ENCODE assay signal across 7 mouse cellular contexts in the genomic region with DNA sequence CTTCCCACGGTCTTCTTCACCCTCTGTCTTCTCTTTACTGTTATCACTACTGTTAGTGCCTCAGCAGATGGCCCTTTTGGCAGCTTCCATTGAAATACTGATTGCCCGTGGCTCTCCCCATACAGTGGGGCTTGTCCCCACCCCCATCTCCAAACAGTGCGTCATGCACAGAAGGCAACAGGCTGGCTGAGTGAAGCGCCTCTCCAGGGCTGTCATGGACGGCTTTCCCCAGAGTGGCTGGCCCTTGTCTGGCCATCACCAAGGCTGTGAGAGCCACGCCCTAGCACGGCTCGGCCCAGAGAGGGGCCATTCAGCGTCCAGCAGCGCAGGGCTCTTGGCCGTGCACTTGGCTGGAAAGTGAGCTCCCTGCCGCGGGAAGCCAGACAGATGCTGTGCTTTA.
DNase-seq lines count a peak whose midpoint lies in the region; ATAC-seq and TF ChIP-seq lines count a peak whose summit lies in the region.

No protein-coding gene starts in this region.

- no peaks in the 10 kb centered on the region for H3K36me3 ChIP-seq in embryonic facial prominence, embryonic 11.5 days (replicated peaks; ENCODE audit: control insufficient read depth, insufficient read depth, low read depth, low read length)
- no peaks in the 10 kb centered on the region for H3K36me3 ChIP-seq in forebrain, embryonic 14.5 days (ENCODE audit: control insufficient read depth, insufficient read depth, low read length)
- no peaks in the 10 kb centered on the region for H3K36me3 ChIP-seq in hindbrain, embryonic 14.5 days (replicated peaks; ENCODE audit: control insufficient read depth, insufficient read depth)
- no peaks in the 10 kb centered on the region for H3K36me3 ChIP-seq in liver, embryonic 14.5 days (replicated peaks; ENCODE audit: control insufficient read depth, insufficient read depth, low read depth)
- H3K36me3 ChIP-seq in stomach, postnatal 0 days (ENCODE audit: control insufficient read depth, insufficient read depth, low read length), result peaks cover 16% of the 10 kb centered on the region

- H3K4me3 ChIP-seq in embryonic facial prominence, embryonic 11.5 days (ENCODE audit: low read depth, low read length), result no peak overlapping the region
- no peak overlapping the region for H3K4me3 ChIP-seq in forebrain, embryonic 14.5 days (ENCODE audit: low read depth, low read length)
- H3K4me3 ChIP-seq in hindbrain, embryonic 14.5 days (replicated peaks; ENCODE audit: low read length), result no peak overlapping the region
- no peak overlapping the region for H3K4me3 ChIP-seq in liver, embryonic 14.5 days (ENCODE audit: insufficient read depth in 1 of 2, low read depth in 2 of 2, low read length in 2 of 2)
- H3K4me3 ChIP-seq in stomach, postnatal 0 days (ENCODE audit: low read depth, low read length), result no peak overlapping the region

- no peak for TF ChIP-seq CTCF in liver, embryonic 14.5 days (IDR thresholded peaks at IDR 0.05; ENCODE audit: low read depth)
- no peak for TF ChIP-seq CTCF in stomach, postnatal 0 days (IDR thresholded peaks at IDR 0.05; ENCODE audit: low read depth)

- peak; percentile 71 for ATAC-seq in embryonic facial prominence, embryonic 11.5 days (replicated peaks; ENCODE audit: insufficient number of reproducible peaks, low FRiP score, low TSS enrichment, low read depth)
- ATAC-seq in forebrain, embryonic 14.5 days, result peak; percentile 70; the same call in 1 of the 2 replicates
- peak; percentile 31; the same call in 1 of the 2 replicates for ATAC-seq in hindbrain, embryonic 14.5 days (ENCODE audit: low FRiP score)
- ATAC-seq in liver, embryonic 14.5 days (ENCODE audit: insufficient read depth), result peak; percentile 26; the same call in 1 of the 2 replicates
- ATAC-seq in stomach, postnatal 0 days (ENCODE audit: low FRiP score, low TSS enrichment), result peak; percentile 69

- TF ChIP-seq EP300 in liver, embryonic 14.5 days (IDR thresholded peaks at IDR 0.05; ENCODE audit: low read depth), result no peak
- TF ChIP-seq EP300 in stomach, postnatal 0 days (optimal IDR thresholded peaks at IDR 0.05), result no peak

- peaks cover 3% of the 10 kb centered on the region for H3K4me1 ChIP-seq in embryonic facial prominence, embryonic 11.5 days (ENCODE audit: control insufficient read depth, insufficient read depth, low read length)
- H3K4me1 ChIP-seq in forebrain, embryonic 14.5 days (ENCODE audit: control insufficient read depth, insufficient read depth, low read length), result peaks cover 4% of the 10 kb centered on the region; the same call in 1 of the 2 replicates
- H3K4me1 ChIP-seq in hindbrain, embryonic 14.5 days (replicated peaks; ENCODE audit: control insufficient read depth, insufficient read depth, low read length), result peaks cover 27% of the 10 kb centered on the region
- H3K4me1 ChIP-seq in liver, embryonic 14.5 days (replicated peaks; ENCODE audit: control insufficient read depth in 2 of 2, insufficient read depth in 2 of 2, low read length in 1 of 2), result peaks cover 0 to under 1% of the 10 kb centered on the region in 2 experiments; a peak in 1 of 4 replicates
- H3K4me1 ChIP-seq in stomach, postnatal 0 days (replicated peaks; ENCODE audit: control insufficient read depth, insufficient read depth), result peaks cover 7% of the 10 kb centered on the region

- no peak for DNase-seq in embryonic facial prominence, embryonic 11.5 days (ENCODE audit: low spot score)
- DNase-seq in forebrain, embryonic 14.5 days (ENCODE audit: low spot score), result peak; percentile 67
- no peak for DNase-seq in hindbrain, embryonic 14.5 days (ENCODE audit: low spot score)
- DNase-seq in liver, embryonic 14.5 days (ENCODE audit: low read depth in 3 of 3, low spot score in 3 of 3), result no peak
- peak; percentile 55 for DNase-seq in stomach, postnatal 0 days (ENCODE audit: low spot score)
- DNase-seq in adrenal gland, postnatal 25 days, result no peak
- DNase-seq in right cerebral cortex, postnatal 25 days, result no peak

- no peak overlapping the region for H3K9ac ChIP-seq in embryonic facial prominence, embryonic 11.5 days (replicated peaks; ENCODE audit: low read length)
- no peak overlapping the region for H3K9ac ChIP-seq in forebrain, embryonic 14.5 days (ENCODE audit: low read length)
- no peak overlapping the region for H3K9ac ChIP-seq in hindbrain, embryonic 14.5 days
- H3K9ac ChIP-seq in liver, embryonic 14.5 days (replicated peaks), result no peak overlapping the region
- H3K9ac ChIP-seq in stomach, postnatal 0 days (ENCODE audit: low read length), result no peak overlapping the region; the same call in 1 of the 2 replicates

- no peak overlapping the region for H3K27ac ChIP-seq in embryonic facial prominence, embryonic 11.5 days (replicated peaks; ENCODE audit: low read depth, low read length)
- no peak overlapping the region for H3K27ac ChIP-seq in forebrain, embryonic 14.5 days (ENCODE audit: low read depth, low read length)
- H3K27ac ChIP-seq in hindbrain, embryonic 14.5 days, result no peak overlapping the region
- no peak overlapping the region for H3K27ac ChIP-seq in liver, embryonic 14.5 days
- H3K27ac ChIP-seq in stomach, postnatal 0 days (replicated peaks), result peak overlapping the region; percentile 75

- no peak overlapping the region for H3K4me2 ChIP-seq in embryonic facial prominence, embryonic 11.5 days (ENCODE audit: low read depth, low read length)
- H3K4me2 ChIP-seq in forebrain, embryonic 14.5 days (ENCODE audit: low read length), result no peak overlapping the region
- H3K4me2 ChIP-seq in hindbrain, embryonic 14.5 days (replicated peaks), result no peak overlapping the region
- H3K4me2 ChIP-seq in liver, embryonic 14.5 days (ENCODE audit: low read depth), result no peak overlapping the region
- H3K4me2 ChIP-seq in stomach, postnatal 0 days (replicated peaks; ENCODE audit: low read depth), result no peak overlapping the region

- H3K27me3 ChIP-seq in embryonic facial prominence, embryonic 11.5 days (ENCODE audit: control insufficient read depth, insufficient read depth, low read length), result 0 out of 2 replicates have a peak, but pooled peaks cover 2% of the 10 kb centered on the region
- H3K27me3 ChIP-seq in forebrain, embryonic 14.5 days (replicated peaks; ENCODE audit: control insufficient read depth, insufficient read depth, low read length), result 0 out of 2 replicates have a peak, but pooled peaks cover 2% of the 10 kb centered on the region
- H3K27me3 ChIP-seq in hindbrain, embryonic 14.5 days (ENCODE audit: control insufficient read depth, insufficient read depth, low read length), result peaks cover 15% of the 10 kb centered on the region; the same call in 1 of the 2 replicates
- no peaks in the 10 kb centered on the region for H3K27me3 ChIP-seq in liver, embryonic 14.5 days (ENCODE audit: control insufficient read depth, insufficient read depth, low read length)
- no peaks in the 10 kb centered on the region for H3K27me3 ChIP-seq in stomach, postnatal 0 days (ENCODE audit: control insufficient read depth, insufficient read depth, low read length)

- 53% methylated on average over 13 of the region's 13 CpGs for WGBS in embryonic facial prominence, embryonic 11.5 days
- 47% methylated on average over 13 of the region's 13 CpGs for WGBS in forebrain, embryonic 14.5 days
- 24% methylated on average over 13 of the region's 13 CpGs for WGBS in hindbrain, embryonic 14.5 days
- 43% methylated on average over 13 of the region's 13 CpGs for WGBS in liver, embryonic 14.5 days (ENCODE audit: insufficient replicate concordance)
- 22% methylated on average over 13 of the region's 13 CpGs for WGBS in stomach, postnatal 0 days

- no peaks in the 10 kb centered on the region for H3K9me3 ChIP-seq in embryonic facial prominence, embryonic 11.5 days (replicated peaks; ENCODE audit: control insufficient read depth, low read length)
- H3K9me3 ChIP-seq in forebrain, embryonic 14.5 days (replicated peaks; ENCODE audit: control insufficient read depth, low read length), result no peaks in the 10 kb centered on the region
- H3K9me3 ChIP-seq in hindbrain, embryonic 14.5 days (ENCODE audit: control insufficient read depth, low read length), result no peaks in the 10 kb centered on the region
- no peaks in the 10 kb centered on the region for H3K9me3 ChIP-seq in liver, embryonic 14.5 days (ENCODE audit: control insufficient read depth, low read length)
- no peaks in the 10 kb centered on the region for H3K9me3 ChIP-seq in stomach, postnatal 0 days (ENCODE audit: control insufficient read depth, low read length)

Comparison
In these comparisons a context has a peak if more than half of its experiments do, and no peak if none do; other contexts are left out.
1. DNase-seq: peak in forebrain, embryonic 14.5 days (single experiment) and stomach, postnatal 0 days (single experiment); none in embryonic facial prominence, embryonic 11.5 days (single experiment), hindbrain, embryonic 14.5 days (single experiment), liver, embryonic 14.5 days (0 of 3), adrenal gland, postnatal 25 days (single experiment) and right cerebral cortex, postnatal 25 days (single experiment).
2. Peak in every context shown above with its lines, with median percentiles within 50 percentile points of each other: ATAC-seq.